Mouse (Mus musculus): Measurements from ENCODE around the gene Gm3854. TPM values are rescaled to one million over a fixed set of nuclear protein-coding genes. Genes with fewer than 3 reads are reported as not detected.
"Not testable (repeated sequence)": the region's sequence is repeated elsewhere in the genome, so short reads cannot be mapped to it uniquely, and the experiment has no call there.

Gm3854 gene
- polyA plus RNA-seq (2016; fragmentation: Nextera tagmentation; extraction: Ambion mirVana): 2.3 and 3.1 TPM in 2 replicates

DNA sequence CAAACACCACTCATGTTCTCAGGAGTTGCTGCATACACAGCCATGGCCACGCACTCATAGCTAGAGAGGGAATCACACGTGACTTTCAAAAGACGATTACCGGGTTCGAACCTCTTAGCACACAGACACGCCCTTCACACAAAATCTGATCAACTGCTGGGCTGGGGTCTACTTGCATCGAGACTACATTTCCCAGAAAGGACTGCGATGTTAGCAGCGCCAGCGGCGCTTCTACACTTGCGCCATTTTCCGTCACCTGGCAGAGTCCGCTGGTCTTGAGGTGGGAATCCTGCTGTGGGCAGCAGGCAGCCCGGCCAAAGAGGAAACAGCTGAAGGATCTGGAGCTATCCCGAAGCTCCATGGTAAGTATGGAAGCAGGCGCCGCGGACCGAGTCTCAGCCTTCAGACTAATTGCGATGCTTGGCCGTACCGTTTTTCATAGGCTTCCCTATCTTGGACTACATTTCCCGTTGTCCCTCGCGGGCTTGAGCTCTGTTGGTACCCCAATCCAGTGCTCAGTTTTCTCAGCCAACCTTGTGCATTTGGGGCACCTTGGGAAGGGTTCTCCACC is at the start of gene Gm3854:
Gene Gm3854 (plus strand): TSS at position 259 of the 571 bp plus-strand sequence.
- peak within 1 kb of the TSS; percentile 89 for H3K27ac ChIP-seq (replicated peaks)
- 2% methylated on average over 26 of the region's 26 CpGs for WGBS
- peak; percentile 81 for DNase-seq (ENCODE audit: low spot score)
- no peaks in the 10 kb centered on the region for H3K27me3 ChIP-seq (replicated peaks; ENCODE audit: low read depth, poor library complexity, severe bottlenecking)
- no peaks in the 10 kb centered on the region for H3K9me3 ChIP-seq
- peak within 1 kb of the TSS; percentile 71 for H3K4me3 ChIP-seq
- H3K4me1 ChIP-seq: peaks cover 3% of the 10 kb centered on the region
- H3K36me3 ChIP-seq (replicated peaks): no peaks in the 10 kb centered on the region

DNA sequence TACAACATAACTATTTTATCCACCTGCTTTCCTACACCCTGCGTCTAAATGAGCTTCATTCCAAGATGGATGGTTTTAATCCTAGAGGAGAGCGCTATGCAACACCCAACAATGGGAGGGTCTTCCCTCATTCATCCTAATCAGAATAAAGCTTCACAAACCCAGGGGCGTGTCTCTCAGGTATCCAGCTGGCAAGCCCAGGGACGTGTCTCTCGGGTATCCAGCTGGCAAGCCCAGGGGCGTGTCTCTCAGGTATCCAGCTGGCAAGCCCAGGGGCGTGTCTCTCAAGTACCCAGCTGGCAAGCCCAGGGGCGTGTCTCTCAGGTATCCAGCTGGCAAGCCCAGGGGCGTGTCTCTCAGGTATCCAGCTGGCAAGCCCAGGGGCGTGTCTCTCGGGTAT is 42.8 kb upstream of the Gm3854 start:
- WGBS: 75% methylated on average over 11 of the region's 11 CpGs
- H3K27me3 ChIP-seq (replicated peaks; ENCODE audit: low read depth, poor library complexity, severe bottlenecking); H3K4me1 ChIP-seq; H3K27ac ChIP-seq (replicated peaks); H3K9me3 ChIP-seq; H3K4me3 ChIP-seq; DNase-seq (ENCODE audit: low spot score): not testable (repeated sequence)
- H3K36me3 ChIP-seq (replicated peaks): peaks cover 28% of the 10 kb centered on the region

DNA sequence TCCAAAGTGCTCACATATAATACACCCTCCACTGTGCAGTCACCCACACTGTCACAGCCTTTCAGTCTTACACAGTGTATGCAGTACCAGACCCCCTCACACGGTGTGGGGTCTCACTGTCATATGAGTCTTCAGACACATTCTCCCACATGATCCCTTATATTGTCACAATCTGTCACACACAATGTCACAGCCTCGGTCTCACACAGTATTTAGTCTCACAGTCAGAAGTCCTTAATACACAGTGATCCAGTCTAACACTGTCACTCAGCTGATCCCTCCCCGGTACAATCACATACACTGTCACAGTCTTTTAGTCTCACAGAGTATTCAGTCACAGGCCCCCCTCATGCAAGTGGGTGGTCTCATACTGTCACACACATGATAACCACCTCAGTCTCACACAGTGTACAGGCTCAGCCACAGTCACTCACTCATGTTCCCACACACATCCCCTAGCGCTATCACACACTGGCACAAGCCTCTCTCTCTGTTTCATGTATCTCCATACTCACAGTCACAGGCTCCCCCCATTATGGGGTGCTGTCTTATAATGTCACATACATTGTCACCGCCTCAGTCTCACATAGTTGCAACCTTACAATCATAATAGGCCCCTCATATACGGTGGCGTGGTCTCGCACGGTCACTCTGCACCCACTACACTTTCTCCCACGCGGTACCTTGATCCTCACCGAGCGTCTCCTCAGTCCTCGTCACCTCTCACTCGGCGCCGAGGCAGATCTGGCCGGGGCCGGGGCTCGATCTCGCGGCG is 12.9 kb upstream of the Gm3854 start:
- peaks cover 21% of the 10 kb centered on the region for H3K36me3 ChIP-seq (replicated peaks)
- H3K27ac ChIP-seq (replicated peaks): peak overlapping the region; percentile 90
- WGBS: 19% methylated on average over 23 of the region's 23 CpGs
- H3K9me3 ChIP-seq: 0 out of 2 replicates have a peak, but pooled peaks cover 4% of the 10 kb centered on the region
- H3K4me3 ChIP-seq: peak overlapping the region; percentile 69
- no peaks in the 10 kb centered on the region for H3K27me3 ChIP-seq (replicated peaks; ENCODE audit: low read depth, poor library complexity, severe bottlenecking)
- peaks cover 10% of the 10 kb centered on the region for H3K4me1 ChIP-seq
- no peak for DNase-seq (ENCODE audit: low spot score)

DNA sequence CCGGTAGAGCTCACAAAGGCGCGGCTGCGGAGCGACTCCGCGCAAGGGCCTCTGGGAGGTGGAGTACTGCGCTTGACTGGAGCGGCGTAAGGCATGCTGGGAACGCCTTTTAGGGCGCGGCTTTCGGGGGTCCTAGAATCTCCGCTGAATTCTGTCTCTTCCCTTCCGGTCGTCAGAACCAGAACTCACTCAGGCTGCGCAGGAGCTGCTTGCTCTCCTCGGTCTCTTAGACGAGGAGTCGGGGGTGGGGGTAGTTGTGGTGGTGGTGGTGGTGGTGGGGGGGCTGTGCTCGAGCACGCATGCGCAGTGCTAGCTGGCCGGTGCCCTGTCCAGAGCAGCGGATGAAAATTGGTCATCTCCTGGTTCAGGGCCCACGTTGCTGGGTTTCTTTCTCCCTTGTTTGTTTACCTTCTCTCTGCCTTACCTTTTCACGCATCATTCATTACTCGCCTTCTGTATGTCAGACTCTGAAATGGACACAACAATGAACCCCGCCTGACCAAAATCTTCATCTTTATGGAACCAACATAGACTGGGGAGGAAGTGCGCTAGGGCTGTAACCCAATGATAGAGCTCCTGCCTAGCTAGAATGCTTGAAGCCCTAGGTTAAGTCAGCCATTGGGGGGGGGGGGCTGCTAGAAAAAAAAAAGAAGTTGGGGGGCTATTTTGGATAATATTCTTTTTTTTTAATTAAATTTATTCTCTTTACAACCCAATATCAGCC is 12.2 kb upstream of the Gm3854 start, which contains the start of gene Zfp583:
Gene Zfp583 (minus strand): TSS at position 53 of the 724 bp plus-strand sequence.
- 4% methylated on average over 31 of the region's 31 CpGs for WGBS
- Histone ChIP-seq H3K4me1 (peaks cover 10% of the 10 kb centered on the region), H3K27ac (replicated peaks) (peak within 1 kb of the TSS; percentile 90), H3K9me3 (0 out of 2 replicates have a peak, but pooled peaks cover 4% of the 10 kb centered on the region), H3K4me3 (peak within 1 kb of the TSS; percentile 69), H3K36me3 (replicated peaks) (peaks cover 17% of the 10 kb centered on the region), H3K27me3 (replicated peaks; ENCODE audit: low read depth, poor library complexity, severe bottlenecking) (no peaks in the 10 kb centered on the region)
- peak; percentile 87 for DNase-seq (ENCODE audit: low spot score)

DNA sequence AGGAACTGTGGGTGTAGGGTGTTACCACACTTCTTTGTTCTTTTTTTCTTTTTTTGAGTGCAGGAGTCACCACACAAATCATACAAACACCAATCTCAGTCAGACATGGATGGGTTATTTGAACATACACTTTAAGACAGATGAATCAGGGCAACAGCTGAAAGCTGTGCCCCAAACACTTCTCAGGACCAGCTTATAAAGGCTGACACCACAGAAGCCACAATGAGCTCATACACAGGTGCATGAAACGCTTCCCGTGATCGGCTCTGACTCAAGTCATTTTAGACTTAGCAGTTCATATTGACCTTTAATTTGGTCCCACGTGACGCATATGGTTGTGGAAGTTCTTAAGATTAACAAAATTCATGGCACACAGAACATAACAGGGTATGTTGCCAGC is 3.7 kb upstream of the Gm3854 start:
- peaks cover 3% of the 10 kb centered on the region for H3K4me1 ChIP-seq
- H3K4me3 ChIP-seq: no peak overlapping the region
- H3K27me3 ChIP-seq (replicated peaks; ENCODE audit: low read depth, poor library complexity, severe bottlenecking): no peaks in the 10 kb centered on the region
- H3K36me3 ChIP-seq (replicated peaks): no peaks in the 10 kb centered on the region
- no peaks in the 10 kb centered on the region for H3K9me3 ChIP-seq
- 82% methylated on average over 5 of the region's 5 CpGs for WGBS
- no peak overlapping the region for H3K27ac ChIP-seq (replicated peaks)
- no peak for DNase-seq (ENCODE audit: low spot score)

DNA sequence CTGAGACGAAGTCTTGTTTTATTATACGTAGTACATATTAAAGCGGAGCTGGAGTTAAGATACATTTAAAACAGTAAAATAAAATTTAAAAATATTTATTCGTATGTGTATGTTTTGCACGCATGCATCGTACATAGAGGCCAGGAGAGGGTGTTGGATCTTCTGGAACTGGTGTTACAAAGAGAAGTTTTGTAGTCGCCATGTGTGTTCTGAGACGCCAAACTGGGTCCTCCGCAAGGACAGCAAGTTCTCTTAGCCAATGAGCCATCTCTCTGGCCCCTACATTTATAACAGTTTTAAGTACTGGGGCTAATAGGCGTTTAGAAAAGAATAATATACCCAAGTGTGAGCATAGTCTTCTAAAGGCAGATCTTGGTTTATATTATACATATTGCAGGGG is 565 bp downstream of the Gm3854 start:
- Histone ChIP-seq H3K36me3 (replicated peaks) (no peaks in the 10 kb centered on the region), H3K9me3 (no peaks in the 10 kb centered on the region), H3K27ac (replicated peaks) (no peak overlapping the region), H3K4me1 (peaks cover 3% of the 10 kb centered on the region), H3K27me3 (replicated peaks; ENCODE audit: low read depth, poor library complexity, severe bottlenecking) (no peaks in the 10 kb centered on the region), H3K4me3 (peak overlapping the region; percentile 71)
- DNase-seq (ENCODE audit: low spot score): no peak
- WGBS: 36% methylated on average over 10 of the region's 10 CpGs

DNA sequence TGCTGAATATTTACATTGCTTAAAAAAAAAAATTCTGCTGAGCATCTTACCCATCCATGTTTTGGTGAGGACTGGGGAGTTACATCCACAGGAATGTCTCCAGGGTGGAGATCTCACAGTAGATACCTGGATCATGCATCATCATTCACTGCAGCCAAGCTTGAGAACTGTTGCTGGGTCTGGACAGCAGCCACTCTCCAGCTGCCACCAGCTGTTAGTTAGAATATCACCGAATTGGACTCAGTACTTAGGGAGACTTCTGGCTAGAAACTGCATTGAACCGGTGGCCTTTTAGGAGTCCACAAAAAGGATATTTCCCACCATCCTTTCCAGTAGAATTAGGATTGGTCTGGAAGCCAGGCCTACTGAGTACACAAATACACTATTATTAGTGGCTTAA is 14.6 kb downstream of the Gm3854 start:
- no peak for DNase-seq (ENCODE audit: low spot score)
- Histone ChIP-seq H3K4me1 (peaks cover 5% of the 10 kb centered on the region; the same call in 1 of the 2 replicates), H3K4me3 (no peak overlapping the region), H3K36me3 (replicated peaks) (peaks cover 16% of the 10 kb centered on the region), H3K9me3 (no peaks in the 10 kb centered on the region), H3K27me3 (replicated peaks; ENCODE audit: low read depth, poor library complexity, severe bottlenecking) (no peaks in the 10 kb centered on the region), H3K27ac (replicated peaks) (no peak overlapping the region)
- WGBS: 76% methylated on average over 2 of the region's 2 CpGs

DNA sequence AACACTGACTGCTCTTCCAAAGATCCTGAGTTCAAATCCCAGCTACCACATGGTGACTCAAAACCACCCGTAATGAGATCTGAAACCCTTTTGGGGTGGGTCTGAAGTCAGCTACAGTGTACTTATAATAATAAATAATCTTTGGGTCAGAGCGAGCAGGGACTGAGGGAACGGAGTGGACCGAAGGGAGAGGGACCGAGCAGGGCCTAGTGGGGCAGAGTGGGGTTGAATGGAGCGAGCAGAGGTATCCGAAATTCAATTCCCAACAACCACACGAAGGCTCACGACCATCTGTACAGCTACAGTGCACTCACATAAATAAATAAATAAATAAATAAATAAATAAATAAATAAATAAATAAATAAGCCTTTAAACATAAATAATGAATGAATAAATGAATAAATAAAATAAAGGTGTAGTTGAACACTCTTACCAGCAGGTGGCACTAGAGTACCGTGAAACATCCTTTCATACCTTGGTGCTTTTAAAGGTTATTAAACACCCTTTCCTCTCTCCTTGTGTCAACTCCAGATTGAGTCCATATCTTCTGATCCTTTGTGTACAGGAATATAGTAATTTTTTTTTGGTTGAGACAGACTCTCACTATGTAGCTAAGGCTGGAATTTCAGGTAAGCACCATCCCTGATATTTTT is 15.5 kb downstream of the Gm3854 start:
- Histone ChIP-seq H3K36me3 (replicated peaks) (peaks cover 6% of the 10 kb centered on the region), H3K27ac (replicated peaks) (no peak overlapping the region), H3K4me3 (no peak overlapping the region), H3K4me1 (peaks cover 11% of the 10 kb centered on the region), H3K27me3 (replicated peaks; ENCODE audit: low read depth, poor library complexity, severe bottlenecking) (no peaks in the 10 kb centered on the region), H3K9me3 (no peaks in the 10 kb centered on the region)
- WGBS: 54% methylated on average over 10 of the region's 10 CpGs
- peak; percentile 22 for DNase-seq (ENCODE audit: low spot score)

DNA sequence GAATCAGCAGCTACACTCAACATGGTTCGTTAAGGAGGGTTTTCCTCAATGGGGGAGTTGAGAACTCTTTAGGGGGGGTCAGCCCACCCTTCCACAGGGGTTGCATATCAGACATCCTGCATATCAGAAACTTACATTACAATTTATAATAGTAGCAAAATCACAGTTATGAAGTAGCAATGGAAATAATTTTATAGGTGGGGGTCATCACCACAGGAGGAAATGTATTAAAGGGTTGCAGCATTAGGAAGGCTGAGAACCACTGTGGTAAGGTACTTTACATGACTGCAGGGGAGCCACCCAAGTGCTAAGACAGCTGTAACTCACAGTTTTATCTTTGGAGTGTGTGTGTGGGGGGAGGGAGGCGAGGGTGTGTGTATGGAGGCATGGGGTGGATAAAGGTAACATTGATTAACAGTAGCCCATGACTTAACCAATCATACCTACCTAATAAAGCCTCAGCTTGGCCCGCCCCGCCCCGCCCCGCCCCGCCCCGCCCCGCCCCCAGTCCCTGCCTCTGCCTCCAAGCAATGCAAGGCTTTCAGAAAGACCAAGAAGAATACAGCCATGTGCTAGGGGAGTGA is 17.0 kb downstream of the Gm3854 start:
- H3K27me3 ChIP-seq (replicated peaks; ENCODE audit: low read depth, poor library complexity, severe bottlenecking): no peaks in the 10 kb centered on the region
- WGBS: 11% methylated on average over 9 of the region's 9 CpGs
- no peak overlapping the region for H3K4me3 ChIP-seq
- H3K27ac ChIP-seq (replicated peaks): no peak overlapping the region
- no peaks in the 10 kb centered on the region for H3K9me3 ChIP-seq
- H3K4me1 ChIP-seq: peaks cover 12% of the 10 kb centered on the region
- no peak for DNase-seq (ENCODE audit: low spot score)
- no peaks in the 10 kb centered on the region for H3K36me3 ChIP-seq (replicated peaks)

DNA sequence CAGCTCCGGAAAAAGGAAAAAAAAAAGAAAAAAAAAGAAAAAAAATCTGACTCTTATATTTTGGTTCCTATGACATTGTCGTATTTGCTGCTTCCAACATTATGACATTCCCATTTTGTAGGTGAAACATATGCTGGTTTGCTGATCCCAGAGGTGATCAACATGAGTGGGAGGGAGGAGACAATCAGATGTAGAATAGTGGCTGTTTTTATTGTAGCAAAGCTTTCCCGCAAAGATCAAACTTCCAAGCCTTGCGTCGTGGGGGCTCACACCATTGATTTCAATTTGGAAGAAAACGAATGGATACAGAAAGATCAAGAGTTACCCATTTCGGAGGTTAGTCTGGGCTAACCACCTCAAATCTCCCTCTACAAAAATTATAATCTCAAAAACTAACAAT is 18.2 kb downstream of the Gm3854 start:
- H3K4me3 ChIP-seq: peak overlapping the region; percentile 66
- peaks cover 12% of the 10 kb centered on the region for H3K4me1 ChIP-seq
- H3K36me3 ChIP-seq (replicated peaks): no peaks in the 10 kb centered on the region
- no peak for DNase-seq (ENCODE audit: low spot score)
- 30% methylated on average over 7 of the region's 7 CpGs for WGBS
- no peaks in the 10 kb centered on the region for H3K9me3 ChIP-seq
- H3K27ac ChIP-seq (replicated peaks): peak overlapping the region; percentile 83
- H3K27me3 ChIP-seq (replicated peaks; ENCODE audit: low read depth, poor library complexity, severe bottlenecking): no peaks in the 10 kb centered on the region

DNA sequence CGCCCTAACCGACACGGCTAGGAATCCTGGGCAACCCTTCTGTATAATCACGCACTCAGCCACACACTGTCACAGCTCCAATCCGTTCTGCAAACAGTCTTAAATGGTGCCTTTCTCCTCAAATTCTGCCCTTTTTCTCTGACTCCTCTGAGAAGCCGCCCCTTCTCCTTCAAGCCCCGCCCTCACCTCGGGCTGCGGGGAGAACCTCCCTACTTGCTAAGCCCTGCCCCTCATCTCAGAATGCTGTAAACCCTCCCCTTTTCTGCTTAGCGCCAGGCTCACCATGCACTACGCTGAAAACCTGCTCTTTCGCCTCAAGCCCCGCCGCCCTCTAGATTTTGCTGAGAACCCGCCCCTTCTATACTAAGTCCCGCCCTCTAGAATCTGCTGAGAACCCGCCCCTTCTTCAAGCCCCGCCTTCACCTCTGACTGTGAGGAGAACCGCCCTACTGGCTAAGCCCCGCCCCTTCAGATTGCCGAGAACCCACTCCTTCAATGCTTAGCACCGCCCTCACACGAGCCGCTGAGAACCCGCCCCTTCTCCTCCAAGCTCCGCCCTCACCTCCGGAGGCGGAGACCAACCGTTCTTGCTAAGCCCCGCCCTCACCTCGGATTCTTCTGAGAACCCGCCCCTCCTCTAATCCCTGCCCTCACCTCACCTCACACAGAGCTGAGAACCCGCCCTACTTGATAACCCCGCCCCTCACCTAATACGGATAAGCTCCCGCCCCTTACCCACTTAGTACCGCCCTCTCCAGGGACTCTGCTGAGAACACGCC is 18.9 kb downstream of the Gm3854 start:
- H3K4me3 ChIP-seq: peak overlapping the region; percentile 66
- peak overlapping the region; percentile 83 for H3K27ac ChIP-seq (replicated peaks)
- H3K27me3 ChIP-seq (replicated peaks; ENCODE audit: low read depth, poor library complexity, severe bottlenecking): no peaks in the 10 kb centered on the region
- H3K36me3 ChIP-seq (replicated peaks): no peaks in the 10 kb centered on the region
- H3K4me1 ChIP-seq: peaks cover 12% of the 10 kb centered on the region
- under 1% methylated on average over 38 of the region's 38 CpGs for WGBS
- no peaks in the 10 kb centered on the region for H3K9me3 ChIP-seq
- DNase-seq (ENCODE audit: low spot score): peak; percentile 98

All from embryonic facial prominence, embryonic 10.5 days (tissue).